Mouse (Mus musculus): ENCODE results near the gene Pltp. TPM values are rescaled to one million over a fixed set of nuclear protein-coding genes. Genes with fewer than 3 reads are reported as not detected.
A peak's percentile ranks its signal among the peaks of the same experiment; 100 is the strongest.

Pltp gene
- polyA plus RNA-seq, 1 experiment from 2014 or later = 58.4 TPM

- Histone ChIP-seq H3K36me3 (ENCODE audit: control insufficient read depth, insufficient read depth, low read length) (peaks cover 17% of the 10 kb centered on the region), H3K4me1 (ENCODE audit: control insufficient read depth, insufficient read depth, low read length) (no peaks in the 10 kb centered on the region), H3K9me3 (replicated peaks; ENCODE audit: control insufficient read depth, low read length) (no peaks in the 10 kb centered on the region), H3K4me2 (ENCODE audit: low read length) (no peak overlapping the region), H3K27me3 (replicated peaks; ENCODE audit: control insufficient read depth, insufficient read depth, low read length) (no peaks in the 10 kb centered on the region), H3K27ac (ENCODE audit: low read depth, low read length) (no peak overlapping the region), H3K4me3 (ENCODE audit: low read depth, low read length) (no peak overlapping the region), H3K9ac (ENCODE audit: low read length) (no peak overlapping the region)
- ATAC-seq = no peak
- WGBS = 91% methylated on average over 5 of the region's 5 CpGs
- no peak for DNase-seq (ENCODE audit: low spot score)
Observed at GRCm38 (mm10) chr2:164815348-164815747, 42.2 kb downstream of the Pltp start.

GRCm38 (mm10) chr2:164813557-164813956 is 44.0 kb downstream of the Pltp start:
- Histone ChIP-seq H3K4me1 (ENCODE audit: control insufficient read depth, insufficient read depth, low read length) (no peaks in the 10 kb centered on the region), H3K36me3 (ENCODE audit: control insufficient read depth, insufficient read depth, low read length) (peaks cover 15% of the 10 kb centered on the region; the same call in 1 of the 2 replicates), H3K4me2 (ENCODE audit: low read length) (no peak overlapping the region), H3K9me3 (replicated peaks; ENCODE audit: control insufficient read depth, low read length) (no peaks in the 10 kb centered on the region), H3K9ac (ENCODE audit: low read length) (no peak overlapping the region), H3K4me3 (ENCODE audit: low read depth, low read length) (no peak overlapping the region), H3K27ac (ENCODE audit: low read depth, low read length) (no peak overlapping the region), H3K27me3 (replicated peaks; ENCODE audit: control insufficient read depth, insufficient read depth, low read length) (no peaks in the 10 kb centered on the region)
- ATAC-seq = no peak
- 69% methylated on average over 2 of the region's 2 CpGs for WGBS
- DNase-seq (ENCODE audit: low spot score) = no peak

- Histone ChIP-seq H3K36me3 (ENCODE audit: control insufficient read depth, insufficient read depth, low read length) (peaks cover 5% of the 10 kb centered on the region; the same call in 1 of the 2 replicates), H3K9ac (ENCODE audit: low read length) (peak overlapping the region; percentile 13; the same call in 1 of the 2 replicates), H3K4me3 (ENCODE audit: low read depth, low read length) (no peak overlapping the region), H3K27me3 (replicated peaks; ENCODE audit: control insufficient read depth, insufficient read depth, low read length) (no peaks in the 10 kb centered on the region), H3K27ac (ENCODE audit: low read depth, low read length) (no peak overlapping the region), H3K4me1 (ENCODE audit: control insufficient read depth, insufficient read depth, low read length) (peaks cover 8% of the 10 kb centered on the region; the same call in 1 of the 2 replicates), H3K9me3 (replicated peaks; ENCODE audit: control insufficient read depth, low read length) (no peaks in the 10 kb centered on the region), H3K4me2 (ENCODE audit: low read length) (0 out of 2 replicates have a peak overlapping the region, but pooled peaks have one; percentile 85)
- no peak for DNase-seq (ENCODE audit: low spot score)
- 86% methylated on average over 7 of the region's 7 CpGs for WGBS
- no peak for ATAC-seq
Observed at GRCm38 (mm10) chr2:164806614-164807013, 50.9 kb downstream of the Pltp start.

- H3K36me3 ChIP-seq (ENCODE audit: control insufficient read depth, insufficient read depth, low read length) = peaks cover 11% of the 10 kb centered on the region; the same call in 1 of the 2 replicates
- peaks cover 8% of the 10 kb centered on the region; the same call in 1 of the 2 replicates for H3K4me1 ChIP-seq (ENCODE audit: control insufficient read depth, insufficient read depth, low read length)
- H3K4me3 ChIP-seq (ENCODE audit: low read depth, low read length) = peak overlapping the region; percentile 77
- H3K27ac ChIP-seq (ENCODE audit: low read depth, low read length) = peak overlapping the region; percentile 74
- peak overlapping the region; percentile 77 for H3K9ac ChIP-seq (ENCODE audit: low read length)
- DNase-seq (ENCODE audit: low spot score) (no peak), ATAC-seq (peak; percentile 63; the same call in 1 of the 2 replicates)
- H3K4me2 ChIP-seq (ENCODE audit: low read length) = peak overlapping the region; percentile 85
- WGBS = 1% methylated on average over 21 of the region's 21 CpGs
- H3K9me3 ChIP-seq (replicated peaks; ENCODE audit: control insufficient read depth, low read length) = no peaks in the 10 kb centered on the region
- no peaks in the 10 kb centered on the region for H3K27me3 ChIP-seq (replicated peaks; ENCODE audit: control insufficient read depth, insufficient read depth, low read length)
Observed at GRCm38 (mm10) chr2:164805332-164805718, 52.2 kb downstream of the Pltp start.

DNA sequence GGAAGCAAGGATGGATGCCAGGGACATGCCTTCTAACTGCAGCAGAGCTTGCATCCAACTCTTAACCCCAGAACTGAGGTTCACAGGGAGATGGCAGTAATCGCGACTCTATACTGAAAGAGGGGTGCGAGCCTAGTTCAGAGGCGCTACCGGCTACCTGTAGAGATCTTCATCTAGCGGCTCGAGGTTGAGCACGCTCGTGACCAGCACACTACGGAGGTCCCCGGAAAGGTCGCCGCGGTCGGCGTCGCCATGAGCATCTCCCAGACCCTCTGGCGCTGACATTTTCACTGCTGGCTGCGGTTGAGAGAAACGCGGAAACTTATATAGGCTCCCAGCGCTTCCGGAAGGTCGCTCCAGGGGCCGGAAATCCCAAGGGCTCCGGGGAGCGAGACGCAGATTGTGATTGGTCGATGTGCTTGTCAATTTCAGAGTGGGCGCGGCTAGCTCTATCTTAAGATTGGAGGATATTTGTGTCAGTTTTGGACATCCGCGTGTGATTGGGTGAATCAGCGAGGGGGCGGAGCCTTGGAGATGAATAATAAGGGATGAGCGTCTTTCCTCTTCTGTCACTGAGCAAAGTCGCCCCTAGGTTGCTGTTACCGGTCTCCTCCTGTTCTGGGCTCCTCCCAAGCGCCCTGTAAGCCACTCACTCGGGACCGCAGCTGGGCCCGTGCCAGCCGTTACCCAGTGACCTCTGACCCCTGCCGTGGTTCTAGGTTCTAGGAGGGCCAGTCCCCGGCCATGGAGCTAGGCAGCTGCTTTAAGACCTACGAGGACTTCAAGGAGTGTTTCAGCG is 52.8 kb downstream of the Pltp start, which contains the start of the genes Acot8 and Zswim3:
Acot8 (minus strand) TSS at position 350 of the 799 bp plus-strand sequence.
Zswim3 (plus strand) TSS at position 566 of the 799 bp plus-strand sequence.
- peak within 1 kb of the TSS; percentile 78 for H3K9ac ChIP-seq (ENCODE audit: low read length)

DNA sequence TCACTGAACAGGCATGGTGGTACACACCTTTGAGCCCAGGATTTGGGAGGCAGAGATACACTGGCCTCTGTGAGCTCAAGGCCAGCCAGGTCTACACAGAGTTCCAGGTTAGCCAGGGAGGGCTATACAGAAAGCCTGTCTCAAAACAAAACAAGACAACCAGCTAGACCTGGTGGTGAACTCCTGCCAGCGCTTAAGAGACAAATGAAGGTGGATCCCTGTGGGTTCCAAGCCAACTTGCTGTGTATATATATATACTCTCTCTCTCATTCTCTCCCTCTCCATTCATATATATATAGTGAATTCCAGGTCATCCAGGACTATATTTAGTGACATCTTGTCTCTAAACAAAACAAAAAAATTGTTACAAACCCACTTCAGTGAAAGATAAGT is 53.6 kb downstream of the Pltp start:
- H3K4me2 ChIP-seq (ENCODE audit: low read length) = peak overlapping the region; percentile 62
- no peaks in the 10 kb centered on the region for H3K27me3 ChIP-seq (replicated peaks; ENCODE audit: control insufficient read depth, insufficient read depth, low read length)
- peaks cover 8% of the 10 kb centered on the region; the same call in 1 of the 2 replicates for H3K4me1 ChIP-seq (ENCODE audit: control insufficient read depth, insufficient read depth, low read length)
- 55% methylated on average over 1 of the region's 1 CpGs for WGBS
- H3K27ac ChIP-seq (ENCODE audit: low read depth, low read length) = no peak overlapping the region
- peak overlapping the region; percentile 77 for H3K4me3 ChIP-seq (ENCODE audit: low read depth, low read length)
- peaks cover 19% of the 10 kb centered on the region; the same call in 1 of the 2 replicates for H3K36me3 ChIP-seq (ENCODE audit: control insufficient read depth, insufficient read depth, low read length)
- DNase-seq (ENCODE audit: low spot score) (no peak), ATAC-seq (no peak)
- peak overlapping the region; percentile 78 for H3K9ac ChIP-seq (ENCODE audit: low read length)
- H3K9me3 ChIP-seq (replicated peaks; ENCODE audit: control insufficient read depth, low read length) = no peaks in the 10 kb centered on the region

More for the DNA sequence above, 52.8 kb downstream of the Pltp start, which contains the start of the genes Acot8 and Zswim3:
- Histone ChIP-seq H3K27ac (ENCODE audit: low read depth, low read length) (peak within 1 kb of the TSS; percentile 74), H3K27me3 (replicated peaks; ENCODE audit: control insufficient read depth, insufficient read depth, low read length) (no peaks in the 10 kb centered on the region), H3K4me2 (ENCODE audit: low read length) (peak within 1 kb of the TSS; percentile 85), H3K4me1 (ENCODE audit: control insufficient read depth, insufficient read depth, low read length) (peaks cover 8% of the 10 kb centered on the region; the same call in 1 of the 2 replicates), H3K36me3 (ENCODE audit: control insufficient read depth, insufficient read depth, low read length) (peaks cover 16% of the 10 kb centered on the region; the same call in 1 of the 2 replicates), H3K9me3 (replicated peaks; ENCODE audit: control insufficient read depth, low read length) (no peaks in the 10 kb centered on the region), H3K4me3 (ENCODE audit: low read depth, low read length) (peak within 1 kb of the TSS; percentile 77)
- WGBS = under 1% methylated on average over 47 of the region's 47 CpGs
- ATAC-seq (peak; percentile 98), DNase-seq (ENCODE audit: low spot score) (peak; percentile 99)

GRCm38 (mm10) chr2:164803201-164803920 is 54.1 kb downstream of the Pltp start:
- Histone ChIP-seq H3K4me1 (ENCODE audit: control insufficient read depth, insufficient read depth, low read length) (peaks cover 8% of the 10 kb centered on the region; the same call in 1 of the 2 replicates), H3K27ac (ENCODE audit: low read depth, low read length) (no peak overlapping the region), H3K4me2 (ENCODE audit: low read length) (peak overlapping the region; percentile 62), H3K4me3 (ENCODE audit: low read depth, low read length) (peak overlapping the region; percentile 77; the same call in 1 of the 2 replicates), H3K9ac (ENCODE audit: low read length) (peak overlapping the region; percentile 78), H3K9me3 (replicated peaks; ENCODE audit: control insufficient read depth, low read length) (no peaks in the 10 kb centered on the region), H3K27me3 (replicated peaks; ENCODE audit: control insufficient read depth, insufficient read depth, low read length) (no peaks in the 10 kb centered on the region), H3K36me3 (ENCODE audit: control insufficient read depth, insufficient read depth, low read length) (0 out of 2 replicates have a peak, but pooled peaks cover 16% of the 10 kb centered on the region)
- 91% methylated on average over 16 of the region's 16 CpGs for WGBS
- DNase-seq (ENCODE audit: low spot score) (no peak), ATAC-seq (no peak)

DNA sequence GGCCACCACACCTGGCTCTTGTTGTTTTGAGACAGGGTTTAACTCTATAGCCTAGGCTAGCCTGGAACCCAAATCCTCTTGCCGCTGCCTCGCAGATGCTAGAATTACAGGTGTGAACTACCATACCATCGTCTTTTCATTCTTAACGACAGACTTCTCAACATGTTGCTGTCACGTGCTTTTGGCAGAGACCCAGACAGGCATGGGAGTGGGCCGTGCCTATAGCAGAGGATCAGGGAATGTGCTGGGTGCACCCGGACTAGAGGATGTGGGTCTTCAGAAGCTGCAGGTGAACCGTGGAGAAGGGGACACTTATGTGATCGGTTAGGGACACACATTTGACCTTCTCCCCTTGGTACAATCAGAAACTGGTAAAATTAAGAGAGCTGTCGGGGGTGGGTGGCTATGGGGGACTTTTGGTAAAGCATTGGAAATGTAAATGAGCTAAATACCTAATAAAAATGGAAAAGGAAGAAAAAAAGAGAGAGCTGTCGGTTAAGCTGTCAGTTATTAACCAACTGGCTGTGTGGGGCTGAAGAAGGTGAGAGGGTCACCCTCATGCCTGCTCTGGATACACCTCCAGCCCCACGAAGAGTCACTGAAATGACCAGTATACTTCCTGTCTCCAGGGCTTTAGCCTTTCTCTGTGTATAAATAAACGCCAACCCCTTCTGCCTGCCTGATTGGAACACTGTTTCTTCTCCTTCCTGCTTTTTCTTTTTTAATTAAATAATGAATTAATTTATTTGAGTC is 57.1 kb downstream of the Pltp start:
- H3K4me3 ChIP-seq (ENCODE audit: low read depth, low read length) = no peak overlapping the region
- H3K4me2 ChIP-seq (ENCODE audit: low read length) = no peak overlapping the region
- peaks cover 5% of the 10 kb centered on the region; the same call in 1 of the 2 replicates for H3K4me1 ChIP-seq (ENCODE audit: control insufficient read depth, insufficient read depth, low read length)
- DNase-seq (ENCODE audit: low spot score) (no peak), ATAC-seq (no peak)
- no peaks in the 10 kb centered on the region for H3K9me3 ChIP-seq (replicated peaks; ENCODE audit: control insufficient read depth, low read length)
- peaks cover 43% of the 10 kb centered on the region for H3K36me3 ChIP-seq (ENCODE audit: control insufficient read depth, insufficient read depth, low read length)
- H3K27me3 ChIP-seq (replicated peaks; ENCODE audit: control insufficient read depth, insufficient read depth, low read length) = no peaks in the 10 kb centered on the region
- WGBS = 90% methylated on average over 13 of the region's 13 CpGs
- no peak overlapping the region for H3K27ac ChIP-seq (ENCODE audit: low read depth, low read length)
- no peak overlapping the region for H3K9ac ChIP-seq (ENCODE audit: low read length)
